Mouse (Mus musculus) heart, embryonic 13.5 days (tissue): ENCODE measurements around the gene Sgsh. TPM values are rescaled to one million over a fixed set of nuclear protein-coding genes. Genes with fewer than 3 reads are reported as not detected.

Source experiments
- ATAC-seq: fragments of 200-750 bp; cut with Nextera tagmentation; 2 replicates; pipeline ENCODE4 v1.8.0; 2017; ENCODE audit warnings: moderate TSS enrichment; ENCODE audit not compliant: insufficient number of reproducible peaks, low FRiP score, low TSS enrichment; ENCODE audit errors: extremely low read depth
- H3K27ac ChIP-seq: fragments of 300-500 bp; sonication (generic); replicated peaks from 2 replicates; pipeline ENCODE4 v1.5.1; 2015; ENCODE audit warnings: moderate library complexity, mild to moderate bottlenecking, inconsistent platforms
- H3K27me3 ChIP-seq: fragments of 300-500 bp; sonication (generic); replicated peaks from 2 replicates; pipeline ENCODE4 v1.6.1; 2015; ENCODE audit warnings: mild to moderate bottlenecking, inconsistent platforms
- H3K36me3 ChIP-seq: fragments of 300-500 bp; sonication (generic); 2 replicates; pipeline ENCODE4 v1.6.1; 2015; ENCODE audit warnings: mild to moderate bottlenecking, inconsistent platforms
- H3K4me1 ChIP-seq: fragments of 300-500 bp; sonication (generic); 2 replicates; pipeline ENCODE4 v1.6.1; 2015; ENCODE audit warnings: inconsistent platforms
- H3K4me2 ChIP-seq: fragments of 300-500 bp; sonication (generic); 2 replicates; pipeline ENCODE4 v1.6.1; 2015; ENCODE audit warnings: inconsistent platforms, mild to moderate bottlenecking, moderate library complexity
- H3K4me3 ChIP-seq: fragments of 300-500 bp; sonication (generic); 2 replicates; pipeline ENCODE4 v1.5.1; 2015; ENCODE audit warnings: moderate library complexity, mild to moderate bottlenecking, inconsistent platforms
- H3K9ac ChIP-seq: fragments of 300-500 bp; sonication (generic); 2 replicates; pipeline ENCODE4 v1.6.1; 2015; ENCODE audit warnings: inconsistent platforms, mild to moderate bottlenecking, moderate library complexity
- H3K9me3 ChIP-seq: fragments of 300-500 bp; sonication (generic); 2 replicates; pipeline ENCODE4 v1.6.1; 2016; ENCODE audit warnings: inconsistent platforms
- WGBS: fragments of 180-500 bp; shearing (Covaris S2); methylation state at CpG from one replicate; pipeline ENCODE4 v1.1.7; 2015; ENCODE audit warnings: mixed read lengths; 5-methylcytosine and 5-hydroxymethylcytosine counted together
- polyA plus RNA-seq: library from polyadenylated mRNA; unstranded; fragments of >200 nt; fragmentation: Nextera tagmentation; extraction: Ambion mirVana; gene quantifications from 2 replicates; pipeline ENCODE4 v1.2.1, GENCODE M21; 2015

Gene Sgsh
- polyA plus RNA-seq, 1 experiment from 2014 or later, result 5.7 TPM

DNA sequence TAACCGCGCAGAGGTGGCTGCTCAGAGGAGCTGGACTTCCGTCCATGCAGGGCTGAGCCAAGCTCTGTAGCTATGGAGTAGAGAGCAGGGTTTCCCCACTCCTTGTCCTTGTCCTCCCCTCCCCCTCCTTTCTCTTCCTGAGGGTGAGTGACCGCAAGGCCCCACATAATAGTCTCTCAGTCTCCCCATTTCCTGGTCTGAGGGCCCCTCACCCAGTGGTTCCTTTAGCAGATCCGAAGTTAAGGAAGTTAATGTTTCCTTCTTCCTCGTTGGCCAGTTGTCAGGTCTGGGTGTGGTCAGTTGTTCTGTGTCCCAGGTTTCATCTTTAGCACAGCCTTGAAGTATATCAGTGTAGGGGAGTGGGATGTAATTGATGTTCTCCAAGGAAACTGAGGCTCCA is 20.1 kb upstream of the Sgsh start:
- Histone ChIP-seq H3K9me3 (no peaks in the 10 kb centered on the region), H3K36me3 (peaks cover 44% of the 10 kb centered on the region), H3K4me3 (no peak overlapping the region), H3K4me2 (no peak overlapping the region), H3K4me1 (peaks cover 8% of the 10 kb centered on the region; the same call in 1 of the 2 replicates), H3K27me3 (no peaks in the 10 kb centered on the region), H3K27ac (no peak overlapping the region), H3K9ac (no peak overlapping the region)
- ATAC-seq, result no peak
- WGBS, result 69% methylated on average over 6 of the region's 6 CpGs

DNA sequence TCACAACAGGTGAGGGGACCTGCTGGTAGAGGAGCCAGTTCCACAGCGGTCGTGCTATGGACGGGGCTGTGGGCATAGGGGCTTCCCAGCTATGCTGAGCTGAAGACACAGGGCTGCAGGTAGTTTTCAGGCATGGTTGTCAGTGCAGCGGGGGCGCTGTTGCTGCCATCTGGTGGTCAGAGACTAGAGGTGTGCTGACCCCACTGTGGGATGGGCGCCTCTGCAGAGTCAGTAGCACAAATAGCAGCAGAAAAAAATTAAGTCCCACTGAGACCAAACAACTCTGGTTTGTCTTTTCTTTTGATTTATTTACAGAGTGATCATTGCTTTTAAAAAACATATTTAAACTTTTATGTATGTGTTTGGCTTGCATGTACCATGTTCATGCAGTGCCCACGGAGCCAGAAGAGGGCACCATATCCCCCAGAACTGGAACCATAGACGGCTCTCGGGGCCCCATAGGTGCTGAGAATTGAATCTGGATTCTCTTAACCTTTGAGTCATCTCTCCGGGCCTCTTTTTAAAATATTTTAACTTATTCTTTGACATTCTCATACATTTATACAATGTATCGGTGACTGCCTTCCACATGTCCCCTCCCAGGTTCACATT is 8.3 kb upstream of the Sgsh start:
- no peak overlapping the region for H3K27ac ChIP-seq
- H3K4me2 ChIP-seq, result peak overlapping the region; percentile 5; the same call in 1 of the 2 replicates
- 30% methylated on average over 11 of the region's 11 CpGs for WGBS
- H3K4me3 ChIP-seq, result no peak overlapping the region
- peaks cover 4% of the 10 kb centered on the region; the same call in 1 of the 2 replicates for H3K9me3 ChIP-seq
- peaks cover 8% of the 10 kb centered on the region for H3K4me1 ChIP-seq
- no peak for ATAC-seq
- H3K9ac ChIP-seq, result no peak overlapping the region
- H3K27me3 ChIP-seq, result no peaks in the 10 kb centered on the region
- H3K36me3 ChIP-seq, result peaks cover 74% of the 10 kb centered on the region

DNA sequence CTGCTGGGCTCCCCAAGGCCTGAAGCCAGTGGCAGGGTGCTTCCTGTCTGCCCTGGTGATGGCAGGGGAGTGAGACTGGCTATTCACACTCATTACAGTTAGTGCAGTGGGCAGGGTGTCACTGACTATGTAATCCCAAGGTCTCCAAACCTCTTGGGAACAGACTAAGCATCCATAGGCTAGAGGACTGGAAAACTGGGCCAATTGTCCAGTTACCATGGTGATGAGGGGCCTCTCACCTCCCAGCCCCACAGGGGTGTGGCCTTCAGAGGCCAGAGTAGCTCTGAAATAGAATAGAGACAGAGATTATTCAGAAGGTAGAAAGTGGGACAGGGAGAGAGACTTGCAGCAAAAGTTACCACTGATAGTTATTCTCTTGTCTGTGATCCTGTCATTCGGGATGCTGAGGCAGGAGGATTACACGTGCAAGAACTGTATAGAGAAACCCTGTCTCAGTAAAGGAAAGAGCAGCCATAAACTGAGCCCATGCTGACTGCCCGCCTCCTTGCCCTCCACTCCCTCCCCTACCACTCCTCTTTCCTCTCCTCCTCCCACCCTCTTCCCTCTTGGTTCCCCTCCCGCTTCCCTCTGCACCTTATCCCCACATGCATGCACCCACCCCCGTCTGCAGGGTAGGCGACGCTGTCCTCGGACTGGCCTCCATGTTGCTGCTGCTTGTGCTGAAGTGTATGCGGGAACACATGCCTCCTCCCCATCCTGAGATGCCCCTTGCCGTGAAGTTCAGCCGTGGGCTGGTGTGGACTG is 7.6 kb upstream of the Sgsh start:
- no peak overlapping the region for H3K27ac ChIP-seq
- H3K36me3 ChIP-seq, result peaks cover 76% of the 10 kb centered on the region
- peak overlapping the region; percentile 5; the same call in 1 of the 2 replicates for H3K4me2 ChIP-seq
- peaks cover 4% of the 10 kb centered on the region; the same call in 1 of the 2 replicates for H3K9me3 ChIP-seq
- peaks cover 8% of the 10 kb centered on the region for H3K4me1 ChIP-seq
- 37% methylated on average over 11 of the region's 11 CpGs for WGBS
- no peaks in the 10 kb centered on the region for H3K27me3 ChIP-seq
- H3K4me3 ChIP-seq, result no peak overlapping the region
- ATAC-seq, result no peak
- no peak overlapping the region for H3K9ac ChIP-seq

DNA sequence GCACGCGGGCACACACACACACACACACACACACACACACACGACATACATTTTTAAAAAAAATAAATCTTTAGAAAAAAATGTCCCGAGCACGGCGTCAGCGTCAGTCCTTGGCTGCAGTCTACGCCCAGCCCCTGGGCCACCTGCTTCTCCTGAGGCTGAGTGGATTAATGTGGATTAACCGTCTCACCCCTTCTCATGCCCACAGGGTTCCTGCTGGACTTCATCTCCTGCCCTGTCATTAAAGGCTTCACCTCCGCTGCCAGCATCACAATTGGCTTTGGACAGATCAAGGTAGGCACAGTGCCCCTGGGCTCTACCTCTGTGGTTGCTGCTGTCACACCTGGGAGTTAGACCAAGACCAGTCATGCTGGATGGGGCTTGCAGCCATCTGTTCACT is 3.8 kb upstream of the Sgsh start:
- Histone ChIP-seq H3K4me1 (peaks cover 29% of the 10 kb centered on the region), H3K9ac (no peak overlapping the region), H3K4me2 (no peak overlapping the region), H3K4me3 (no peak overlapping the region), H3K27me3 (no peaks in the 10 kb centered on the region), H3K9me3 (no peaks in the 10 kb centered on the region), H3K27ac (no peak overlapping the region), H3K36me3 (peaks cover 50% of the 10 kb centered on the region)
- no peak for ATAC-seq
- 78% methylated on average over 10 of the region's 10 CpGs for WGBS

DNA sequence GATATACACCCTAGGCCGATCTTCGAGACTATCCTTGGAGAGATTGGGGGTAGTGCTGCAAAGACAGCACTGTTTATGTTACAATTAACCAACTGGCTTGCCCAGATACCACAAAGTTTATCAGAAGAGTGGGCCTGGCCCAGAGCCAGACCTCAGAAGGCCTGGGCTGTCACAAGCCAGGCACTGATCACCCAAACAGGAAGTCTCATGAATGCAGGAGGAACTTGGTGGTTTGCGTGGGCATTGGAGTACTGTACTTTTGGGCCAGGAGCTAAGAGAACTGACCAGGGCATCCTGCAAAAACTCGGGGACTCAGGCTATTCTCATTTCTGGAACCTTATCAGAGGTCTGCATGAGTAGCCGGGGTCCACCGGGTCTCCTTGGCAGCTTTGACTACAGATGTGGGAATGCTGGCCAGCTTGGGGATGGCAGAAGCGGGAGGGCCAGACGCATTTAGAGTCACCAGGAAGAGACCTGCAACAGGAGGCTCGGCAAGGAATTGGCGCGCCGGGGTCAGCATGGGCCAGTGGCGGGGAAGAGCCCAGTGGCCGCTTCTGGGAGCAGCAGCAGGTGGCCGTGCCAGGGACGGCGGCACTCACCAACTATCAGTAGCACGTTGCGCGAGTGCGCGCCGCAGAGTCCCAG is 416 bp downstream of the Sgsh start:
- H3K9me3 ChIP-seq, result no peaks in the 10 kb centered on the region
- H3K4me1 ChIP-seq, result peaks cover 24% of the 10 kb centered on the region
- peak overlapping the region; percentile 87 for H3K4me3 ChIP-seq
- peak overlapping the region; percentile 88 for H3K9ac ChIP-seq
- 0 out of 2 replicates have a peak, but pooled peaks cover 3% of the 10 kb centered on the region for H3K27me3 ChIP-seq
- WGBS, result 2% methylated on average over 23 of the region's 23 CpGs
- H3K36me3 ChIP-seq, result peaks cover 30% of the 10 kb centered on the region
- peak overlapping the region; percentile 92 for H3K27ac ChIP-seq
- ATAC-seq, result 0 out of 2 replicates have a peak, but pooled peaks have one; percentile 12
- H3K4me2 ChIP-seq, result peak overlapping the region; percentile 95

DNA sequence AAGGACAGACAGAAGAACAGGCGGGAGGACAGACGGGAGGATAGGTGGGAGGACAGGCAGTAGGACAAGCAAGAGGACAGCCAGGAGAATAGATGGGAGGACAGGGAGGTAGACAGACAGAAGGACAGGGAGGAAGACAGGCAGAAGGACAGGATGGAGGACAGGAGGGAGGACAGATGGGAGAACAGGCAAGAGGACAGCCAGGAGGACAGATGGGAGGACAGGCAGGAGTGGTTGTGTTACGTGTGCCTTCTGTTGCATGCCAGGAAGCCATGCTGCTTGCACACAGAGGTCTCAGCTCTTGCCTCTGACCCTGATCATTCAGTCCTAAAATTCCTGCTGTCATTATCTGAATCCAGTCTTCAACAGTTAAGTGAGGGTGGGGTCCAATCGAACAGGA is 1.4 kb downstream of the Sgsh start:
- H3K27ac ChIP-seq, result no peak overlapping the region

DNA sequence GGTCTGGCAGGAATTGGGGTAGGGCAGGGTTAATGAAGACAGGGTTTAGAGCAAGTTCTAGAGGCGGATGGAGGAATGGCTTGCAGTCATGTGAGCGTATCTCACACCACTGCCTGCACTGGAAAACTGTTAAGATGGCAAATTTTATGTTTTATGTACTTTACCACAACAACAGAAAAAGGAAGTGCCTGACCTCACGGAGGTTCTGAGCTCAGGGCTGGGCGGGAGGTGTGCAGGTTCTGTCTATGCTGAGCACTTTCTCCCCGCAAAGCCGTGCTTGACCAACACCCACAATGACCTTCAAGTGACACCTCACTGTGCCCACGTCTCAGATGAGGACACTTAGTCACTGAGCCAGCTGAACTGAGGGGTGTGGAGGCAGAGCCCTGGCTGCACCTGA is 3.2 kb downstream of the Sgsh start:
- Histone ChIP-seq H3K4me3 (no peak overlapping the region), H3K27ac (no peak overlapping the region), H3K4me1 (peaks cover 24% of the 10 kb centered on the region), H3K9me3 (no peaks in the 10 kb centered on the region), H3K4me2 (no peak overlapping the region), H3K27me3 (0 out of 2 replicates have a peak, but pooled peaks cover 3% of the 10 kb centered on the region), H3K36me3 (peaks cover 14% of the 10 kb centered on the region), H3K9ac (no peak overlapping the region)
- ATAC-seq, result no peak
- 65% methylated on average over 7 of the region's 7 CpGs for WGBS

More for the DNA sequence above, 1.4 kb downstream of the Sgsh start:
- peaks cover 24% of the 10 kb centered on the region for H3K4me1 ChIP-seq
- H3K9me3 ChIP-seq, result no peaks in the 10 kb centered on the region
- no peak overlapping the region for H3K4me3 ChIP-seq
- peak overlapping the region; percentile 88 for H3K9ac ChIP-seq
- ATAC-seq, result no peak
- 0 out of 2 replicates have a peak, but pooled peaks cover 3% of the 10 kb centered on the region for H3K27me3 ChIP-seq
- peaks cover 25% of the 10 kb centered on the region for H3K36me3 ChIP-seq
- no peak overlapping the region; the same call in 1 of the 2 replicates for H3K4me2 ChIP-seq
- WGBS, result 67% methylated on average over 4 of the region's 4 CpGs

DNA sequence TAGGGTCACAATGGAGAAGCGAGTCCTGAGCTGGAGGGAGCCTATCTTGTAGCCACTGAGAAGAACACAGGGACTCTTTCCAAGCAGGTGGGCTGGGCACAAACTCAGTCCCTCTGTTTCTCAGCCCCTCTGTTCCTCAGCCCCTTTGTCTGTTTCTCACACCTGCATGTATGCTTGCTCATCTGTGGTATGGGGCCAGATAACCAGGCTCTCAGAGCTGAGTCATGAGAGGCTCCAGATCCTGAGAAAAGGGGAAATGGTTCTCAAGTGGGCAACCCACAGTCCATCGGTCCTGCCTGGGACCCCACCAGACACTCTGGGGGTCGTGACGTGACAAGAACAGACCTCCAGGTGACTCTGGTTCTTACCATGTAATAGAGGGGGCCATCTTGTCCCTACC is 8.2 kb downstream of the Sgsh start:
- H3K27me3 ChIP-seq, result no peaks in the 10 kb centered on the region
- H3K9ac ChIP-seq, result no peak overlapping the region
- WGBS, result 80% methylated on average over 4 of the region's 4 CpGs
- H3K36me3 ChIP-seq, result peaks cover 32% of the 10 kb centered on the region
- H3K4me2 ChIP-seq, result no peak overlapping the region
- no peak overlapping the region for H3K4me3 ChIP-seq
- no peak overlapping the region for H3K27ac ChIP-seq
- ATAC-seq, result no peak
- no peaks in the 10 kb centered on the region for H3K9me3 ChIP-seq
- H3K4me1 ChIP-seq, result peaks cover 9% of the 10 kb centered on the region

DNA sequence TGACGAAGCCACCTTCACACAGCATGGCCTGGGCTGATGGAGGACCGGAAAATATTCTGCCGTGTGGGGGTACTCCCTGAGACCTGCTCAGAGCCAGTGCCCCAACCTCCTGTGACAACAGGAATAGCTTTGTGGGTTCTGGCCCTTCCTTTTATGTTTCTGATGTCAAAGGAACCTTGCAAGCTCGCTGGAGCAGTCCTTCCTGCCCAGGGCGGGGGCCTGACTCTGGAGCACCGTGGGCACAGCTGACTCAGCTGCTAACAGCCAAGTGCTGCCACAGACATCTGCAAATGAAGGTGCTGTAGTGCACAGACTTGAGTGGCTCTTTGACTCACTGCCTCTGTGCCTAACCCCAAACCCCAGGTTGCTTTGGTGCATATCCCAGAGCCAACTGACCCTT is 10.5 kb downstream of the Sgsh start:
- no peak overlapping the region for H3K9ac ChIP-seq

DNA sequence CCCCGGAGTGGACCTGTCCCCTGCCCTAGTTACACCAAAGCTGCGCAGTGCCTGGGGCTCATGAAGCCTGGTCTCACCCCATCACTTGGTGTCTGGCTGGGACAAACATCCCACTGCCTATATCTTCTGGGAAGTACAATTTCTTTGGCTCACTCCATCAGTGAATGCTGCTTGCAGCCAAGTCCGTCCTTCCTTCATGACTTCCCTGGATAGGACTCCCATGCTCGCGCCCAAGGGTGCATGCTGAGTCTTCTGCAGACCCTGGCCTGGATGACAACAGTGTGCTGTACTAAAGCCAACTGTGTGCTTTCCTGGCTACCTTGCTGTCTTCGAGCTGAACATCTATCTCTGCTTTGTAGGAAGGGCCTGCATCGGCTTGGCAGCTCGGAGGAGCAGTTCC is 11.2 kb downstream of the Sgsh start:
- Histone ChIP-seq H3K4me3 (no peak overlapping the region), H3K4me2 (no peak overlapping the region), H3K27ac (no peak overlapping the region), H3K27me3 (no peaks in the 10 kb centered on the region), H3K9me3 (no peaks in the 10 kb centered on the region), H3K36me3 (peaks cover 21% of the 10 kb centered on the region), H3K4me1 (peaks cover 13% of the 10 kb centered on the region), H3K9ac (no peak overlapping the region)
- ATAC-seq, result no peak
- 79% methylated on average over 8 of the region's 8 CpGs for WGBS

More for the DNA sequence above, 10.5 kb downstream of the Sgsh start:
- no peaks in the 10 kb centered on the region for H3K27me3 ChIP-seq
- H3K4me3 ChIP-seq, result no peak overlapping the region
- H3K27ac ChIP-seq, result no peak overlapping the region
- H3K9me3 ChIP-seq, result no peaks in the 10 kb centered on the region
- no peak for ATAC-seq
- H3K4me1 ChIP-seq, result peaks cover 11% of the 10 kb centered on the region
- peaks cover 25% of the 10 kb centered on the region for H3K36me3 ChIP-seq
- H3K4me2 ChIP-seq, result no peak overlapping the region
- 67% methylated on average over 6 of the region's 6 CpGs for WGBS

DNA sequence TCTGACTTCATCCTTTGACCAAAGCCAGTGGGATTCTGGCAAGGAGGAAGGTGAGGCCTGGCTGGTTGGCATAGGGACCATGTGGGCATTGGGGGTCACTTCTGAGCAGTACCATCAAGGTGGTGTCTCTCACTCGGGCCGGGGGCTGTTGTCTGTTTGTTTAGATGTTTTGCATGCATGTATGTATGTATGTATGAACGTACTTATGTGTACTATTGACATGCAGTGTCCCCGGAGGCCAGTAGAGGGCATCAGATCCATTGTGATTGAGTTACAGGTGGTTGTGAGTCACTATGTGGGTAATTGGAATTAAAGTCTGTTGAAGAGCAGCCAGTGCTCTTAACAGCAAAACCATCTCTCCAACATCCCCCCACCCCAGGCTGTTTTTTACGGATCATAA is 15.7 kb downstream of the Sgsh start:
- ATAC-seq, result no peak
- H3K36me3 ChIP-seq, result no peaks in the 10 kb centered on the region
- no peak overlapping the region for H3K27ac ChIP-seq
- H3K9me3 ChIP-seq, result no peaks in the 10 kb centered on the region
- H3K4me1 ChIP-seq, result peaks cover 23% of the 10 kb centered on the region
- no peak overlapping the region for H3K4me2 ChIP-seq
- H3K9ac ChIP-seq, result no peak overlapping the region
- H3K4me3 ChIP-seq, result no peak overlapping the region
- 4% methylated on average over 5 of the region's 5 CpGs for WGBS
- H3K27me3 ChIP-seq, result no peaks in the 10 kb centered on the region; the same call in 1 of the 2 replicates
